Mouse (Mus musculus) ZHBTc4 (cell line): ENCODE data around the gene Dbx1.

Experiments used
- DNase-seq: peaks from one replicate; pipeline ENCODE4 v3.0.0-alpha.2; 2011; ENCODE audit warnings: low read depth, low spot score

Dbx1 gene

DNA sequence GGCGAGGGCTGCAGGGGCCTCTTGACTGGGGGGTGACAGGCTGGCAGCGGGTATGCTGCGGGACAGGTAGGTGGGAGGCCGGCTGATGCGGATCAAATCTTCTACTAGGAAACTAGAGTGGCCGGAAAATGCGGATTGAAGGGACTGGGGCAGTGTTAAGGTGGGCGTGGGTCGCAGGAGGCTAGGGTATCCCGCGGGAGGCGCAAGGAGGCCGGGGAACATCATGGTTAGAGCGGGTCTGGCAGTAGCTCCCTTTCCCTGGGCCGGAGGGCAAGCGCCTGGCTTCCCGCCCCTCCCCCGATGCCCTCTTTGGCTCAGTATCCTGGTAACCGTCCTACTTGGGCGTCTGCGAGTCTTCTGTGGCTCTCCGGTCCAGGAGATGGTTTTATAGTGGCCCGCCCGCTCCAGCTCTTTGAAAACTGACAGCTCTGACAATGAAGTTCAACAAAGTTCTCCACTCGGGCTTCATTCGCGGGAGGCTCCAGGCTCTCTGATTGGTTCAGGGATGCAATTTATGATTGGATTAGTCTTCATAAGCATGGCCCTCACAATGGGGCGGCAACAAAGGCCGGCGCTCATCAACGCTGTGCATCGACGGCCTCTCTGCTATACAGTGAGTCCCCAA, at the start of gene Dbx1:
Gene Dbx1, minus strand, starts transcription at position 359 of the 625 bp plus-strand sequence.
- peak; percentile 40 for DNase-seq

DNA sequence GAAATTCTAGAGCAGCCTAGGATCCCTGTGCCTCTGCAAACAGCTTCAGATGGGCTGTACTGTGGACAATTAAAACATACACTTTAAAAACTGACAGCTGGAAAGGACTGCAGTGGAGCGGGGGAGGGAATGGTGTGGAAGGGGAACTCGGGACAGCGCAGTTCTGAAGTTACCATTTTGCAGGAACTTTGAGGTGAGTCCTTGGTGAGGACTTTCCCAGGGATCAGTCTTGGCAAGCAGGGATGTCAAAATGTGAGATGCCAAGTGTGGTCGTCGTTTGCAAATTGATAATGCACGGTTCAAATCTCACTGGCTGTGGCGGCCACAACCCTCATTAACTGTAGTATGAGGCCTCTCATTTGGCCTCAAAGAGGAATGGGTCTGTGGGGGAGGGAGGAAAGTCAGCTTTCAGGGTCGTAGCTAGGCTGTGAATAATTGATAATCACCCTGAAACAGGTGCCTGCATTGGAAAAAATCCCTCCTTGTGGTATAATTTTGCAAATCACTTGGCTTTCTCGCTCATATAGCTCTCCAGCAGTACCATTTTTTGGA, 42.3 kb upstream of the Dbx1 start:
- DNase-seq, result no peak

DNA sequence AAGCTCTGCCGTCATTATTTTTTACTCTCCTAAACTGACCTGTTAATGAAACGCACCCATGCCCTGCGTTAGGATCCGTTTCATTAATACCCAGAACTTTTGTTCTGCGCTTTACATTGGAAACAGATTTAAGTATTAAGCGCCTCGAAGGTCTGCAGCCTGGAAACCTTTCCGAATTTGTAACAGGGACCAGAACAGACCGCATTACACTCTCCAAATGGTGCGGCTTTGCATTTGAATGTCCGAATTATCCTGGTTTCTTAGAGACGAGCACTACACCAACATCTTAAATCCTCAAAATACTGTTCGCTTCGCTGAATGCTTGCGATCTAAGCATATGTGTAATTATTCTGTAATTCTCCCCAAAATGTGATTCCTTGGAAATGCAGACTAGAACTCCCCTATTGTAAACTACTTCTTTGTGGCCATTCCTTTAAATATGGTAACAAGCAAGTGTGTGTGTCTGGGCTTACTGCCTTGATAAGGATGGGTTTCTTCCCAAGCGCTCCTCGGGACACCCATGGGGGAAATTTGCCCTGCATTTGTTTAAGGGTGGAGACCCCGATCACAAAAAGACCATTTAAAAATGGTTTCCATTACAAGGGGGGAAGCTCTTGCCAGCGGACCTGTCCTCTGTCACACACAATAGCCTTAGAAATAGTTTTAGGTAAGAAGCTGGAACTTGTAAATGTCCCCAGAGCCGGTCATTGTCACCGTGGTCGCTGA, 41.6 kb upstream of the Dbx1 start:
- DNase-seq, result peak; percentile 63

DNA sequence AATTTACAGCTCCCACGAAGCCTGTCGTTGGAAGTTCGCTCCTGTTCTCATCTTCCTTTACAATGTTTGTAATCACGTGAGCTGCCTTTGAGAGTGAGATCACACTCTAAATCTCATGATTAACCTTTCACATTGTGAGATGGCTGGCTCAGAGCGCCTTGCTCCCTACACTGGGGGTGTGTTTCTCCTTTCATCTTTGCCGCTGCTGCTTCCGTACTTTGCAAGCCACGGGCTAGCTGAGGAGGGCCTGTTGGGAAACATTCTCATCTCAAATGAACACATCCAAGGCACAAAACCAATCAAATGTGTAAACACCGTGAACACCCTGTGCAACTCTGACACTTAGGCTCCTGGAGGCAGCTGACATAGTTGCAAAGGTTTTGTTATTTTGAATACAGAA, 40.5 kb upstream of the Dbx1 start:
- DNase-seq, result peak; percentile 50

DNA sequence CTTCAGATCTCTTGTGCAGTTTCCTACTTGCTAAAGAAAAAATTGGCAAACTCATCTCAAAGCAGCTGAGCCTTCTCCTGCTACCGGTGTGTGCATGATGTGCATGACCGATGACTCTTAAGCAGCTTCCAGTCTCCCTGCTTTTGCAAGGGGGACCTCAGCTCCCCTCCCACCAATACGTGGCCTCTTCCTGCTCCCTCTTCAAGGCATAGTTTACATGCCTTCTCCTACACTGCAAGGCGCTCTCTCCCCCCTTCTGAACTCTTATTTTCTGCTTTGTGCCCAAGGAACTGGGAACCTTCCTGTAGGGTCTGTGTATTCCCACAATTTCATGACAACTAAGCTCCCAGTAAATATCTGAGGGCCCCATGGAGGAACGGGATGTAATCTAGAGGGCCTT, 40.0 kb upstream of the Dbx1 start:
- DNase-seq, result no peak

DNA sequence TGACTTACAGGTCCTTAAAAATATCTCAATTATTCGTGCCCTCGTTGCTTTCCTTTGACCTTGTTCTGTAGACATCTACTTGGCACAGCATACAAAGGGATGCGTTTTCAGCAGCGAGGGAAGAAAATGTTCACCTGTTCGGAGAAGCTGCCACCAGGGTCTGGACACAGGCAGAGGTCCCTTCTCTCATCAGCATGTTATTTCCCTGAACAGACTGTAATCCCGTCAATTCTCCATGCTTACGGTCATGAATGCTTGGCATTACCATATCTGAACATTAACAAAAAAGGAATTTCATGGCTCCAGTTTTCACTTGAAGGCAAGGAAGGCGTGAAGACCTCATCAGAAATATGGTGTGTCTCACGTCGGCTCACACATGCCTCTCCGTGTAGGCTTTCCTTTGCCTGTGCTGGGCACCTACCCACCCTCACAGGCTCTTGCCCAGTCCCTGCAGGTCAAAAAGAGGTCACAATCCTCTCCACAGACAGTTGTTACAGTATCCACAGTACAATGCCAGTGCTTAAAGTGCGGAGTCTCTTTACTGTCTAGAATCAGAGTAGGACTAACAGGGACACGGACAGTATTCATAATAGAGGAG, 31.7 kb upstream of the Dbx1 start:
- no peak for DNase-seq

DNA sequence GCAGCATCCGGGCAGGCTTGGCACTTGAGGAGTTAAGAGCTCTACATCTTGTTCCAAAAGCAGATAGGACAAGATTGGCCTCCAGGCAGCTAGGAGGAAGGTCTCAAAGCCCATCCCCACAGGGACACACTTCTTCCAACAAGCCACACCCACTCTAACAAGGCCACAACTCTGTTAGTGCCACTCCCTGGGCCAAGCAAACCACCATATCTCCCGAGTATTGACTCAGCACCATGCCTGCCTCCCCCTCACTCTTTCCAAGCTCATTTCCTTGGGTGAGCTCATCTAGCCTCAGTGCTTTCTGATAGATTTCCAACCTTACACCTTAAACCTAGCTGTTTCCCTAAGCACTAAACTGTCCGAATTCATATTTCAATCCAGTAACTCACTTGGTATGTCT, 26.9 kb upstream of the Dbx1 start:
- DNase-seq, result no peak

DNA sequence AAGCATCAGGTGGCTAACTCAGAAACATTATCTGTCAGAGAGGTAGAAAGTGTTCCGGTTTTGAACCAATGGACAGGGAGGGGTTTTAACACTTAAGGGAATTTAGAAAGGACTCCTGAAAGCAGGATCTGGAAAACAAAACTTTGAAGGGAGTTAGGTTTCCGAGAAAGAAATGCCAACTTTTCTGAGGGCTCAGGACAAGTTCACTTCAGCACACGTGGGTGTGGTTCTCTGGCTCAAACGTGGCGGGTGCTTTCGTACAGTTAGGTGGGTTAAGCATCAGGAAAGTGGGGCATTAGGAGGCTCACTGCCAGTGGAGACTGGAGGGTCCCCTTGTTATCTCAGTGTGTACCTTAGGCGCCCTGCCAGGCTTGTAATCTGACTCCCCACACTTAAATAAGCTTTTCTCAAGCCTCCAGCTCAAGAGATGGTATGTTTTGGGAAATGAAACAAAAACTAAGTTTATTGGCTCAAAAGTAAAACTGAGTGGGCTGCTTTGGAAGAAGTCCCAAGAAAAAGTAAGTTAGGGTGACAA, 25.9 kb upstream of the Dbx1 start:
- no peak for DNase-seq

DNA sequence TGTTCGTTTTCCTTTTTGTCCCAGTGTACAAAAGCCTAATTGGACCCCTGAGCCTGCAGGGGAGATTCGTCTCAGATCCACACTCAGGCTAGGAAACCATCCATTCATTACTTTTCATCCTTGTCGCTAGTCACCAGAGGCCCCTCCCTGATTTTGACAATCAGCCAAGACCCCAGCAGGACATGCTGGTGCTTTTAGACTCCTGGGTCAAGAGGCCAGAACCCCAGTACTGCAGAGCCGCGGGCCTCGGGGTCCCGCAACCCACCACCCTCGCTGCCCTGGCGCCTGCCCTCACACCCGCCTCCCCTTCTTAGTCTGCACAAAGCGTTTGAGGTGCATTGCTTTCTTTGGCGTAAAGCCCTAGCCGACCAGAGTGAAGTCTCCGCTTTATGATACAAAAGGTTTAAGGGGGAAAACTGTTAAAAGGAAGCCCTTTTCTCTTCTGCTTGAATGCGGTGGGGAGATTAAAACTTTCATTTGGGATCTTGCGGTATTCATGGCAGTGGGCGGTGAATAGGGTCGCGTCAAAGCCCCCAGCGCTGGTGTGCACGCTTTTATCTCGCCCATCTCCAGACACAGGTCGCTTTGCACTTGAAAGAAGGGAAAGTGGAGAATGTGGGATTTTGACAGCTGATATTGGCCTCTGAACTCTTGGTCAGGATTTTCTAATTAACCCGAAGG, 25.3 kb upstream of the Dbx1 start:
- DNase-seq, result no peak

DNA sequence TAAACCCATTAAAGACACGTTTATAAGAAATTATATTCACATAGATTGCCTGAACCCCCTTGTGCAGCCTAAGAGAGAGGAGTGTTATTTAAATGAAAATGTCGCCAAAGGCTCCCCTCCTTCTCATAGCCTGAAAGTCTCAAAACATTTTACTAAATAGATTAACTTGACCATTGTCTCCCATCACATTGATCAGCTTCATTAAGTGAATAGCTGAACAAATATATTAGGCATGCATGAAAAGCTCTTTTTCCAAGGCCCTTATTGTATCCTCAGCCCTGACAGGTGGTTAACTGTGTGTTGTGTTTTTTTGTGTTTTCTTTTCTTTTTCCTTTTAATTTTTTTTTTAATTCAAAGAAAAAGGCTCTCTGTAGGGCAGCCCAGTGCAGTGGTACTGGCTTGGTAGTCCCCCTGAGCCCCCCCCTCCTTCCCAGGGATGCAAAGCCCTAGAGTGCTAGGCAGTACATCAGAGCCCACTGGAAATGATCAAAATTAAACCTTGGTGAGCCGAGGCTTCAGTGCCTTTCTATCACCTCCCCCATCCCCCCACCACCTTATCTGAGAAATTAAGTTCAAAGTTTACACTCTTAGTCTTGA, 4.2 kb upstream of the Dbx1 start:
- DNase-seq, result no peak

DNA sequence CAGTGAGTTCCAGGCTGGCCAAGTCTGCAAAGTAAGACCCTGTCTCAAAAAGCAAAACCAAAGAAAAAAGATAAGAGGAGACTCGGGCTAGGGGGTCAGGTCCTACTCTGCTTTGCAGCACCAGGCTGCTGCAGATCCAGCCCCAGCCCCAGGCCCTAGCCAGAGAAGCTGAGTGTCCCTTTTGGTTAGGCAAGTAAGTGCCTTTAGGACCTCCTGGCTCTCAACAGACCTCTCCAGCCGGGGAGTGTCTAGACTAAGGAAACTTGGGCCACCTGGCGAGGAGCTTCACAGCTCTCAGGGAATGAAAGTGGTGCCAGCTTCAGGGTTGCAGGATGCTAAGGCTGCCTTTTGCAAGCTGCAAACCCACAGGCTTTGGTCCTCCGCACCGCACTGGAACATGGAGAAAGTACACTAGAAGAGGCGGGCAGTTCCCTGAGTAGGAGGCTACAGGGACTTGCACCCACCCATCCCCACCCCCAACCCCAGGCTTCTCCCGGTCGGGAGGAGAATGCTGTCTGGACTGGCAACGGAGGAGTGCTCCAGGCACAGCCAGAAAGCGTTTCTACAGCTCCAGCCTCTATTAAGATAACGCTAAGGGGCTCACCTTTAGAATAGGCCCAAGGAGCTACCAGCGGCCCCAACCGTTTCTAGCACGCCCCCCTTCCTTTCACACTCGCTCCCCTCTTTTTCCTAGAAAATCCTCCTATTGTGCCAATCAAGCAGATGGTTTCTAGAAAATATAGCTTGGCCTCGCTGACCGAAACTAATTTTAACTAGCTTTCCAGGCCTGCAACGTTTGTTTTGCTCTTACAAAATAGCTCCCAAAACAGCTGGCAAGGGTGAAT, 3.4 kb upstream of the Dbx1 start:
- DNase-seq, result peak; percentile 29

DNA sequence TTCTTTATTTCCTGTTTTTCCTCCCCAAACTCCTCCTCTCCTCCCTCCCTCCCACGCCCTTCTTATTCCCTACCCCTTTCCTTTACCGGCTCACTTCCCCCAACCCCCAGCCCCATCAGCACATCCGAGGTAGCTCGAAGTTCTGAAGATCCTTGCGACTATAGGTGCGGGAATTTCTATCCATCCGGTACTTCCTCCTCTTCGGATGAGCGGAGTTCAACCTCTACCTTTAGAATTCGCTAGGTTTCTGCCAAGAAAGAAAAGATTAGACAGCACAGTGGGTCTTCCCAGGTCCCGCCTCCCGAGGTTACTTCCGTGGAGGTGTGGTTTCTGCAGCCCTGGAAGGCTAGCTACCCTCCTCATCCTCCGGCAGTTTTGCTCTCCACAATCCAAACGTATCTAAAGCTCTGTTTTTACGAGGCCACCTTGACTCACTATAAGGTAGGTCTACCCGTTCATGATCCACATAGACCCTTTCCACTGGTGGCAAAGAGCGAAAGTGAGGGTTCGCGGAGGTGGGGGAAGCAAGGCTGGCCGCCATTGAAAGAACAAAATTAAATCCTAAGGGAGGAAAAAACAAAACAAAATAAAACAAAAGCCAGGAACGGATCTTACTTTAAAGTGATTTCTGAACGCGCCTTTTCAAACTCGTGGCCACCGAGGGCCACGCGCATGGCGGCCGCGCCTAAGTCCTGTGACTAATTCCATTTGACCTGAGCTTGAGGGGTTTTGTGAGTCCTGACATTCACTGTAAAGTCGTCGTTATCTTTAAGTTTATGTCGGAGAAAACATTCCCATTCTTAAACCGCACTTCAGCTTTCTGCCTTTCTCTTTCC, 2.5 kb upstream of the Dbx1 start:
- DNase-seq, result no peak

DNA sequence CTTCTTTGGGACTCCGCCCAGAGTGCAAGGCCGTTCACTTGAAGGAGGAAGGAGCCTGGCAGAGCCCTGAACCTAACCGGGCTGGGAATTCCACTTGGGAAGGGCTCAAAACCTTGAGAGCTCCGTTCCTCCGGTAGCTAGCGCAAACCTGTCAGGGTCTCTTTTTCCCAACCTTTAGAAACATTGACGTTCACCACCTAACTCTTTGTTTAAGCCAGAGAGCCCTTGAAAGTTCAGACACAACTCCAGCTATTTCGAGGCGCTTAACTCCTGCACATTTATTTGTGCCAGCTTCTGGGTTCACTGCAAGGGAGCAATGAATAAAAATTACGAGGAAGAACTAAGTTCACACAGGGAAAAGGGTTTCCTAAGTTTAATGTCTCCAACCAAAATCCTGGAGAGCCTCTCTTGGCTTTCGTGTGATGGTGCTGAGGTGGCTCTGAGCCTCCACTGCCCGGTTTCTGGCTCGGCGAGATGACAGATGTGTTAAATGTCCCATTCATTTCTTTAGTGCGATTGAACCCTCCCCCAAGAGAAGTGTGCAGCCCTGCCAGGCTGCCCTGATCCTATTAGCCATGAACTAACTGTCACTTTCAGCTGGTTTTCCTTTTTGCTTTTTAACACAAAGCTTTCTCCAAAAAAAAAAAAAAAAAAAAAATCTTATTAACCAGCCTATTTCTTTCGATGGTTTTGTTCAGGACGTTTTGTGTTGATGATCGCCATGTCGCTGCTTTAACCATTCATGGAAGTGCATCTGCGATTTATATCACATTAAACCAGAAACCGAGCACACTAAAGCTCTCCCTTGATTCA, 1.4 kb upstream of the Dbx1 start:
- DNase-seq, result no peak

DNA sequence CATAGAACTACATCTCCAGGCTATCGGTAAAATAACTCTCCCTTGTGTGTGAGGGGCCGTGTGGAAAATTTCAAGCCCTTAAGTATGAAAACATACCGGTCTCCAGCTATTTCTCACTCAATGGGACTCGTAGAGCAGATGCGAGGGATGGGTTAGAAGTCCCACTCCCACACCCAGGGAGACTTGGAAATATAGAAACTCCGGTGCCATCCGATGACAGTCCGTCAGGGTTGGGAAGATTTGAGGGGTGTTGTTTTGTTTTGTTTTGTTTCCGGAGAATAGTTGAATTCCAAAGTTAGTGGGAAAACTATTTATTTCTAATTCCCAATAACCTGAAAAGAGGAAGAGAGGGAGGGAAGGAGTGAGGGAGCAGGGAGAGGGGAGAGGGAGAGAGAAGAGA, 632 bp upstream of the Dbx1 start:
- DNase-seq, result no peak

DNA sequence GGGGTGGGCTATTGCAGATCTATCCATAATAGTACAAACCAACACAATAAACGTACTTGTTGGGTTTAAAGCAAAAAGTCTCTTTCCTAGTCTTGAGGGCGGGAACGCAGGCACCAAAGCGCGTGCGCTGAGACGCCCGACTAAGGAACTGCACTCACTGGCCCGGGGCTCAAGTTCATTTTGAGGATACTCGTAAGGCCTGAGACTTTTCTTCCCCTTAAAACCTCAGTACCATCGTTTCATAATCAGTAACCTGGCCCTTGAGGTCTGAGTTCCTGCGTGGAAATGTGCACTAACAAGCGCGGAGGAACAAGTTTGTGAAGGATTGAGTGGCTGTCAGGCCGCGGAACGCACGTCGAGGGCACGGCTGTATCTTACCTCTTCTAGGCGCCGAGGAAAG, 678 bp downstream of the Dbx1 start:
- DNase-seq, result peak; percentile 56

DNA sequence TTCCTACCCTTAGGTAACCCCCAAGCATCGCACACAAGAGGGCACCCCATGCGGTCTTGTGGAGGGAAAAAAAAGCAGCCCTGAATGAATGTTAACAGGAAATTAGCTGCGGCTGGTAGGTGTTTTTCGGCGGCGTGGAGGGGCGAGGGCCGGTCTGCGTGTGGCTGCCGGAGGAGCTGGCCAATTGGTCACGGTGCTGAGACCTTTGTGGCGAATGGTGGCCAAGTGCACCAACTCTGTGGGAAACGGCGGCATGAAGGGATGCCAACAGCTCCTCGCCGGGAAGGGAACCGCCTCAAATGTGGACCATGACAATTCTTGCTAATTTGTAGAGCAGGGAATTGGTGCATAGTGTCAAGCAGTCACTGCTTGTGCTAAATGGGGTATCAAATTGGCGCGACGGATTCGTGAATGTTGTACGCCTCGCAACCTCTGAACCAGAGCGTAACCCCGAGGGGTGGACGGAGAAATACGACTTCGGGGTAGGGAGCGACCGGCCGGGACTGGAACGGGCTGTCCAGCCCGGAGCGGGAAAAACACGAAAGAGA, 1.5 kb downstream of the Dbx1 start:
- DNase-seq, result peak; percentile 53

DNA sequence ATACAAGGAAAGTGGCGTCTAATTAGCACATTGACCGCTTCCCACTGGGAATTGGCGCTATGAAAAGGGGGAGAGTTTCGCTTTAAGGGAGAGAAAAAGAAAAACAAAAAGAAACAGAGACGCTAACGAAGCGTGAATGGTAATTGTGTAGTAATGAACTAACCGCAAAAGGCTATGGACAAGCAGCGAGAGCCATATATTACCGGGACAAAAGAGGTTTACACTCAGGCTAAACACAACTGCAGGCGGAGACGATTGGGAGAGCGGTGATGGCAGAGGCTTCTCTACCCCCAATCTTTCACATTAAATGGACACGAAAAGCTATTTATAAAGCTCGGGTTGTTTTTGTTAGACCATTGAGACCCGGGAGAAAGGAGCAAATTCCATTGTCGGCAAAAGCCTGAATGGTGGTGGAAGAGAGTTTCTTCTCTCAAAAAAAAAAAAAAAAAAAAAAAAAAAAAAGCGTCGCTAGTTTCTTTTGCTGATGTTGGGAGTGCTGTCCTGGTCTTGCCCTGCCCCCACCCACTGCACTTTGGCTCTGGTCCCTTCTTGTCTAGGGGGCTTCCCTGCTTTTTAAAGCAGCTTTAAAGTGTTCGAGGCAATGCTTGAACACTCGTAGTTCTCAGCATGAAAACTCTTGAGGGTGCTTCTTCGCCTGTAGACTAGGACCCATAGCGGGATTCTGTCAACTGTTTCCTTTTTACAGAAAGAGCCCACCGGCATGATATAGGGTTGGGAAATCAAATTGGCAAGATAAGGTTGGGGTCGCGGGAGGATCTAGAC, 2.2 kb downstream of the Dbx1 start:
- DNase-seq, result peak; percentile 23
